Mouse (Mus musculus) kidney, embryonic 14.5 days (tissue): ENCODE measurements around the gene Sptbn4. TPM values are rescaled to one million over a fixed set of nuclear protein-coding genes. Genes with fewer than 3 reads are reported as not detected.

Source experiments
- ATAC-seq: fragments of 200-750 bp; cut with Nextera tagmentation; 2 replicates; pipeline ENCODE4 v1.8.0; 2017; ENCODE audit warnings: moderate number of reproducible peaks, mild to moderate bottlenecking, moderate TSS enrichment, moderate library complexity; ENCODE audit not compliant: low FRiP score, low TSS enrichment
- H3K27ac ChIP-seq: fragments of 300-500 bp; sonication (generic); 2 replicates; pipeline ENCODE4 v1.5.1; 2014; ENCODE audit warnings: low read depth, mild to moderate bottlenecking, low read length, moderate library complexity, mixed read lengths
- H3K27me3 ChIP-seq: fragments of 300-500 bp; sonication (generic); 2 replicates; pipeline ENCODE4 v1.6.1; 2014; ENCODE audit warnings: mild to moderate bottlenecking, low read length; ENCODE audit not compliant: control insufficient read depth, insufficient read depth
- H3K36me3 ChIP-seq: fragments of 300-500 bp; sonication (generic); 2 replicates; pipeline ENCODE4 v1.6.1; 2014; ENCODE audit warnings: low read length, mixed read lengths; ENCODE audit not compliant: control insufficient read depth, insufficient read depth
- H3K4me1 ChIP-seq: fragments of 300-500 bp; sonication (generic); 2 replicates; pipeline ENCODE4 v1.6.1; 2014; ENCODE audit warnings: low read length, mixed read lengths; ENCODE audit not compliant: control insufficient read depth, insufficient read depth
- H3K4me2 ChIP-seq: fragments of 300-500 bp; sonication (generic); replicated peaks from 2 replicates; pipeline ENCODE4 v1.6.1; 2014; ENCODE audit warnings: low read depth, mild to moderate bottlenecking, low read length
- H3K4me3 ChIP-seq: fragments of 300-500 bp; sonication (generic); 2 replicates; pipeline ENCODE4 v1.5.1; 2014; ENCODE audit warnings: mild to moderate bottlenecking, low read length
- H3K9ac ChIP-seq: fragments of 300-500 bp; sonication (generic); 2 replicates; pipeline ENCODE4 v1.6.1; 2014; ENCODE audit warnings: low read depth, mild to moderate bottlenecking, low read length, moderate library complexity
- H3K9me3 ChIP-seq: fragments of 300-500 bp; sonication (generic); 2 replicates; pipeline ENCODE4 v1.6.1; 2016; ENCODE audit warnings: low read length; ENCODE audit not compliant: control insufficient read depth
- WGBS: fragments of 180-500 bp; shearing (Covaris S2); extraction: QIAGEN DNeasy Blood & Tissue Kit; methylation state at CpG from one replicate; pipeline ENCODE4 v1.1.7; 2014; 5-methylcytosine and 5-hydroxymethylcytosine counted together
- polyA plus RNA-seq: library from polyadenylated mRNA; unstranded; fragments of >200 nt; fragmentation: Nextera tagmentation; extraction: Ambion mirVana; gene quantifications from 2 replicates; pipeline ENCODE4 v1.2.1, GENCODE M21; 2014

Sptbn4 gene
- polyA plus RNA-seq, 1 experiment from 2014 or later, result 0.39 TPM

DNA sequence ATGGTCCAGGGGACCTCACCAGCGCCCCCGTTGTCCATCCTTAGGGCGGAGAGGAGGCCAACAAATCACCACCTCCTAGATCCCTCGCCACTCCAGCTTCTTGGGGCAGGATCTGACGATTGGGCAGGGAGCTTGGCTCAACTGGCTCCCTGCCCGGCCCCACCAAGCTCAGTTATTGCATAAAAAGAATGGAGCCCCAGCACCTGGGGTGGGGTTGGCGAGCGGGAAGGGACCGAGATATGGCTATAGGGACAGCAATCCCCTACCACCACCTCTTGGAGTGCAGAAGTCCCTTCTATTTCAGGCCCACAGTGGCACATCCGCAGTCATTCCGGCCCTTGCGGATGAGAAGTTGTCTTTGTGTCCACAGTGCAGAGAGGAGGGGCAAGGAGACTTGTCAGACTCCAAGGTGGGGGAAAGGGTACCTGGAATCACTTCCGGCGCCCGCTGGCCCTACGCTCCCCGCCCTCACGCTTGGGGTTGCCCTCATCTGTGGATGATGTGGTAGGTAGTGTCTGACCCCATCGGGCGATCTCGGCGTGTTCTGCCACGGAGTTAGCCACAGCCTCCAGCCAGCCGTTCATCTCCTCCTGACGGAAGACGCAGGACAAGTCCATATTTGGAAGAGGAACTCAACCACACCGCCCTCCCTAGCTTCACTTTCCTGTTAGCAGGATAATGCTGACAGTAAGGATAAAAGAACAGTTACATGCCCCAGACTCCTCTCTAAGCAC is 90.5 kb downstream of the Sptbn4 start, which contains the start of gene Gm20479:
Gene Gm20479 (minus strand): TSS at position 559 of the 734 bp plus-strand sequence.
- ATAC-seq, result no peak
- peak within 1 kb of the TSS; percentile 66 for H3K4me2 ChIP-seq
- peaks cover 18% of the 10 kb centered on the region for H3K4me1 ChIP-seq
- peak within 1 kb of the TSS; percentile 90 for H3K27ac ChIP-seq
- no peaks in the 10 kb centered on the region for H3K27me3 ChIP-seq
- peak within 1 kb of the TSS; percentile 51 for H3K9ac ChIP-seq
- H3K4me3 ChIP-seq, result peak within 1 kb of the TSS; percentile 67
- peaks cover under 1% of the 10 kb centered on the region; the same call in 1 of the 2 replicates for H3K36me3 ChIP-seq
- H3K9me3 ChIP-seq, result no peaks in the 10 kb centered on the region
- WGBS, result 3% methylated on average over 27 of the region's 27 CpGs

DNA sequence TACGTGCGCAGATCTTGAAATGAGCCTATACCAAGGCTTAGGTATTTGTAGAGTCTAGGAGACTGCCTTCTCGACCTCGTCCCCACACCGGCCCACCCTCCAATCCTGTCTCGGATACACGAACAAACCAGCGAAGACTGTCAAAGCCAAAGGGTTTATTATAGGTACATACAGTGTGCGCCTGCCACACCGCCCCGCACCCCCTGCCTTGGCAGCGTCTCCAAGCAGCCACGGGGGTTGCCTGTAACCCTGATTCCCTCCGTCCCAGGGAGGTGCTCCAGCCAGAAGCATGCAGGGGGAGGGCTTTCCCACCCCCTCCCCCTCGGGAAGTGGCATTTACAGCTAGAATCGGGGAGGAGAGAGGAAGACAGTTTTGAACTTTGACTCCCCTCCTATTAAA is 91.2 kb downstream of the Sptbn4 start:
- peak overlapping the region; percentile 51; the same call in 1 of the 2 replicates for H3K9ac ChIP-seq
- no peaks in the 10 kb centered on the region for H3K9me3 ChIP-seq
- H3K4me2 ChIP-seq, result peak overlapping the region; percentile 66
- peaks cover 18% of the 10 kb centered on the region for H3K4me1 ChIP-seq
- H3K36me3 ChIP-seq, result peaks cover 7% of the 10 kb centered on the region
- peak overlapping the region; percentile 90 for H3K27ac ChIP-seq
- WGBS, result 2% methylated on average over 16 of the region's 16 CpGs
- H3K4me3 ChIP-seq, result peak overlapping the region; percentile 67
- ATAC-seq, result peak; percentile 21
- no peaks in the 10 kb centered on the region for H3K27me3 ChIP-seq

DNA sequence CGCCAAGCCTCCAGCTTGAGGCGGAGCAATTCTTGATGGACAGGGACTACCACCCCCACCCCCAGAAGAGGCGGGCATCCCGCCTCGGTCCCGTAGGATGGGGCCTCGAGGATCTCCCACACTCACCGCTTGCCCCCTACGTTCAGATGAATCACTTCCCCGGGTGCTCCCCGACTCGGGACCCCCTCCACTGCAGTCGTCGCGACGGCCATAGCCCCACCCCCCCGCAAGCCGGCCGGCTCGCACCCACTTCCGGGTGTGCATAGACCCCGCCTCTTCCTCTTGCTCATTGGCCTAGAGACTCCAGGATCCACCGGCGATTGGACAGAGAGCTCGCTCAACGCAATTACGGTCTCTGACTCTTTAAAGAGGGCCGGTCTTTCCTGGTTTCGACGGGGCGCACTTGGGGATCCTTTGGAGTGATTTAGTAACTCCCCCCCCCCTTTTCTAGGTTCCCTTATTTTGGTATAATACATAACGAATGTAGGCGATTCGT is 91.7 kb downstream of the Sptbn4 start, which contains the start of gene Shkbp1:
Gene Shkbp1 (minus strand): TSS at position 275 of the 496 bp plus-strand sequence.
- no peaks in the 10 kb centered on the region for H3K27me3 ChIP-seq
- peaks cover 18% of the 10 kb centered on the region for H3K4me1 ChIP-seq
- H3K4me2 ChIP-seq, result peak within 1 kb of the TSS; percentile 66
- H3K36me3 ChIP-seq, result peaks cover 7% of the 10 kb centered on the region
- peak within 1 kb of the TSS; percentile 57 for H3K9ac ChIP-seq
- peak; percentile 88 for ATAC-seq
- H3K4me3 ChIP-seq, result peak within 1 kb of the TSS; percentile 67
- peak within 1 kb of the TSS; percentile 90 for H3K27ac ChIP-seq
- no peaks in the 10 kb centered on the region for H3K9me3 ChIP-seq
- WGBS, result under 1% methylated on average over 34 of the region's 34 CpGs

DNA sequence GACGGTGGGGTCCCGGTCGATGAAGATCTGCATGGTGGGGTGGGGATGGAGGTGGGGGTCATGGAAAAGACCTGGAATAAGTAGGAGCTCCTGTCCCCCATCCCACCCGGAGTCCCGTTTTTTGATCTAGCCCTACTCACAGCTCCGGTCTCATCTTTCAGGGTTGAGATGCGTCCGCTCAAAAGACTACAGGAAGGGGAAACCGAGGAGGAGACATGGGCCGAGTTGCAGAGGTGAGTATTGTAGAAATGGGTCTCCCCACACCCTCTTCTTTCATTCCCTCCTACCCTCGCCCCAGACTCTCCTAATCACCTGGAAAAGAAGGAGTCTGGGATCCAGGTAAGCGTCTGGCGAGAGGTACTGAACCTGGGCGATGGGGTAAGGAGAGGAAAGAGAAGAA is 92.2 kb downstream of the Sptbn4 start:
- peak overlapping the region; percentile 14; the same call in 1 of the 2 replicates for H3K27ac ChIP-seq
- no peaks in the 10 kb centered on the region for H3K9me3 ChIP-seq
- WGBS, result 11% methylated on average over 14 of the region's 14 CpGs
- peaks cover 18% of the 10 kb centered on the region for H3K4me1 ChIP-seq
- peaks cover 11% of the 10 kb centered on the region for H3K36me3 ChIP-seq
- peak overlapping the region; percentile 57 for H3K9ac ChIP-seq
- H3K4me3 ChIP-seq, result peak overlapping the region; percentile 67
- peak overlapping the region; percentile 66 for H3K4me2 ChIP-seq
- ATAC-seq, result no peak
- H3K27me3 ChIP-seq, result no peaks in the 10 kb centered on the region

DNA sequence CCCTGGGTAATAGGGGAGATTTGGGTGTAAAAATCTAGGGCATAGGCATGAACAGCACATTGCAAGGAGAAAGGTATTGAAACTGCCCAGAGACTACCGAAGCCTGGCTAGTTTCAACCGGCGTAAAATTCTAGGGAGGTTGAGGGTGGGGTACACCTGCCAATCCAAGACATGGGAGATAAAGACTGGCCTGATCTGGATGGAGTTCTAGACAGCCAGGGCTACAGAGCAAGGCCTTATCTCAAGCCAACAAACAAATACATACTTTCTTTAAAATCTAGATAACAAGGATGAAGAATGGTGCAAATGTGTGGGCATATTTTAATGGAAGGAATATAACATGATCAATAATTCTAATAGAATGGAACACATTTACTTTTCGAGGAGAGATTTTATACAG is 92.7 kb downstream of the Sptbn4 start:
- Histone ChIP-seq H3K27ac (peak overlapping the region; percentile 7; the same call in 1 of the 2 replicates), H3K9ac (peak overlapping the region; percentile 31; the same call in 1 of the 2 replicates), H3K36me3 (peaks cover 11% of the 10 kb centered on the region), H3K4me1 (peaks cover 18% of the 10 kb centered on the region), H3K27me3 (no peaks in the 10 kb centered on the region), H3K9me3 (no peaks in the 10 kb centered on the region), H3K4me2 (peak overlapping the region; percentile 66), H3K4me3 (peak overlapping the region; percentile 67)
- 41% methylated on average over 4 of the region's 4 CpGs for WGBS
- no peak for ATAC-seq

DNA sequence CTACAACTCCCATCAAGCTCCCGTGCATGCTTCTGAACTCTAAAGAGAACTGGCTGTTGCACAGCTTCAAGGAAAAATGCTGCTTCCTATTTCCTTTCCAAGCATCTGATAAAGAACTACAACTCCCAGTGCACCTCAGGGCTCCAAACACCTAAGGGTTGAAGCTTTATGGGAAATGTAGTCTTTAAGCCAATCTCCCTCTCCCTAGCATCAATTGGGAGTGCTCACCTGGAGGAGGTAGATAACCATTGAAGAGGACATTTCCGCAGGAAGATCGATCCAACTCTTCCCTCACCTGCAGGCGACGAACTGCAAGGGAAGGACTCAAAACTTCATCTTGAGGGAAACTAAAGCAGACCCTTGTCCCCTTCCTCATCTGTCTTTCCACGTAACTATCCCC is 93.3 kb downstream of the Sptbn4 start:
- Histone ChIP-seq H3K9ac (no peak overlapping the region), H3K9me3 (no peaks in the 10 kb centered on the region), H3K4me1 (peaks cover 18% of the 10 kb centered on the region), H3K27ac (no peak overlapping the region), H3K27me3 (no peaks in the 10 kb centered on the region), H3K4me2 (peak overlapping the region; percentile 66), H3K36me3 (peaks cover 11% of the 10 kb centered on the region), H3K4me3 (peak overlapping the region; percentile 67)
- no peak for ATAC-seq
- WGBS, result 15% methylated on average over 6 of the region's 6 CpGs

DNA sequence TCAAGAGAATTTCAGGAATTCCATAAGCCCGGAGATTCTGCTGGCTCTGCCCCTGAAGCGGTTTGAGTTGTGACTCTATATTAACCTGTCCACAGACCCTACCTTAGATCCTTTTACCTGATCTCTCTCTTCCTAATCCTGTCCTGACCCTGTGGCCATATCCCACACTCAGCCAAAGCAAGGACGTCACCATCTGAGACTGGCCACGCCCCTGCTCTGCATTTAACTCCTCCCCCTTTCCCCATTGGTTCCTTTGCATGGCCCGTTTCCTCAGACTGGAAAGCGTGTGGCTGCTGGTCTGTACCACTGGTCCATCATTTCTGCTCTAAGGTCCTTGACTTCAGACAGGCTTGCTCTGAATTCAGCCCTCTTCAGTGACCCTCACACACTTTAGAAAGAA is 102.0 kb downstream of the Sptbn4 start:
- no peaks in the 10 kb centered on the region for H3K27me3 ChIP-seq
- H3K4me1 ChIP-seq, result no peaks in the 10 kb centered on the region
- H3K4me2 ChIP-seq, result no peak overlapping the region
- no peak overlapping the region for H3K4me3 ChIP-seq
- peaks cover 24% of the 10 kb centered on the region for H3K36me3 ChIP-seq
- ATAC-seq, result 0 out of 2 replicates have a peak, but pooled peaks have one; percentile 30
- H3K9ac ChIP-seq, result no peak overlapping the region
- WGBS, result 26% methylated on average over 6 of the region's 6 CpGs
- H3K27ac ChIP-seq, result no peak overlapping the region
- no peaks in the 10 kb centered on the region for H3K9me3 ChIP-seq

DNA sequence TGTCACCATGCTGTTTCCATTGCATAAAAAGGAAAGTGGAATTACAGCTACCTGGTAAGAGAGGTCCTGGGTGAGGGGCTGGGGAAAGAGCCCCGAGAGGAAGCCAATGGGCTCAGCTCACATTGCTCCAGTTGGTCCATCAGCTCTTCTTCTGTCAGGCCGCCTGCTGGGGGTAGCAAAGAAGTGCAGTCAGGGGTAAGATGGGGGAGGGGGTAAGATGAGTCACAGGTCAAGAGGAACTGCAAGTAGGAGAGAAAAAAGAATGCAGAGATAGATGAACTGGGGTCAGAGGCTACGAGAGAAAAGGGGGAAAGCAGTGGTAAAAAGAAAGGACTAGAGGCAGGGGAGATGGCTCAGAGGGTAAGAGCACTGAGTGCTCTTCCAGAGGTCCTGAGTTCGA is 104.9 kb downstream of the Sptbn4 start:
- H3K27ac ChIP-seq, result no peak overlapping the region
- peaks cover 16% of the 10 kb centered on the region for H3K36me3 ChIP-seq
- H3K4me2 ChIP-seq, result no peak overlapping the region
- H3K4me3 ChIP-seq, result no peak overlapping the region
- no peak for ATAC-seq
- no peaks in the 10 kb centered on the region for H3K4me1 ChIP-seq
- H3K27me3 ChIP-seq, result peaks cover 17% of the 10 kb centered on the region
- no peaks in the 10 kb centered on the region for H3K9me3 ChIP-seq
- WGBS, result 51% methylated on average over 4 of the region's 4 CpGs
- H3K9ac ChIP-seq, result no peak overlapping the region

DNA sequence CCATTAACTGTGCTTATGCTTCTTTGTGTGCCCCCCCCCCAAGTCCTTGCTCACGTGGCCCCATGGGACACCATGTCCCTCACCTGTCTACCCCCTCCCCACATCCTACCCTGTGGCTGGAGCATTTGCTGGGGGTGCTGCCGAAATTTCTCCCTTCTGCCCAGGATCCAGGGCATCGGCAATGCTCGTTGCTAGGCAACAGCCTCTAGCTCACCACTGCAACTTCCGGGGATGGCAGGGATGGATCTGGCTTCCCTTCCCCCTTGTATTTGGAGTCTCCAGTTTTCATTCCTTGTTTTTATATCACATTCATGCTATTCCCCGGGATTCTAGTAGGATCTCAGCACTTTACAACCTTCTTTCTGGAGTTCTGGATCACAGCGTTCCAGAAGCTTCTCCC is 108.0 kb downstream of the Sptbn4 start:
- Histone ChIP-seq H3K27me3 (peaks cover 44% of the 10 kb centered on the region), H3K27ac (no peak overlapping the region), H3K9ac (no peak overlapping the region), H3K4me3 (no peak overlapping the region), H3K4me1 (peaks cover 14% of the 10 kb centered on the region), H3K36me3 (peaks cover 9% of the 10 kb centered on the region), H3K9me3 (no peaks in the 10 kb centered on the region), H3K4me2 (no peak overlapping the region)
- no peak for ATAC-seq
- WGBS, result 39% methylated on average over 7 of the region's 7 CpGs
